ENCODE assay signal across 24 mouse cellular contexts in the genomic region with DNA sequence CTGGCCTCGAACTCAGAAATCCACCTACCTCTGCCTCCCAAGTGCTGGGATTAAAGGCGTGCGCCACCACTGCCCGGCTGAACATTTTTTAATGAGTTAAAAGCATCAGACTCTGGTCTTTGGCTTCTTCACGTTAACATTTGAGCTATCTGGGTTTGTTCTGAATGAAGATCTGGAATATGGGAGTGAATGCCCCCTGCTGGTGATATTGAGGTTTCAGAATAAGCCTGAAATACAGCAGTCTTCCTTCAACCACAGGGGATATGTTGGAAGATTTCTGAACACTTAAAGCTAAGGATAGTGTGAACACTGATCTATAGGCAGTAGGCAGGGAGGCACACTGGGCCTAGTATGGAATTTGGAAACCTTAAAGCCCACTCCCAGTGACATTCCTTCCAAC. TPM values are rescaled to one million over a fixed set of nuclear protein-coding genes. Genes with fewer than 3 reads are reported as not detected.
DNase-seq lines count a peak whose midpoint lies in the region; ATAC-seq and TF ChIP-seq lines count a peak whose summit lies in the region.
"Had no signal": no experiment of that assay in that cellular context is flagged by ENCODE, and none has a peak within 500 bp of the region (broad histone marks: within the 10 kb centered on the region; RNA-seq: fewer than 3 reads in every experiment).

No protein-coding gene starts in this region.

- 0 out of 2 replicates have a peak, but pooled peaks have one; percentile 7 for TF ChIP-seq CTCF in liver, adult 2 months (IDR thresholded peaks at IDR 0.05; ENCODE audit: low read depth, low read length)

- WGBS in liver, adult 2 months = 77% methylated on average over 5 of the region's 5 CpGs

- no peaks in the 10 kb centered on the region for H3K4me1 ChIP-seq in liver, adult 2 months (ENCODE audit: control insufficient read depth, insufficient read depth, low read length)
- H3K4me1 ChIP-seq: embryonic facial prominence, embryonic 15.5 days; forebrain, embryonic 12.5 days; limb, embryonic 15.5 days had no signal

- H3K36me3 ChIP-seq in liver, adult 2 months (ENCODE audit: control insufficient read depth, insufficient read depth, low read length) = peaks cover 70% of the 10 kb centered on the region

- no peaks in the 10 kb centered on the region for H3K79me2 ChIP-seq in liver, adult 2 months (ENCODE audit: control insufficient read depth, insufficient read depth, low read length)

- TF ChIP-seq POLR2A in liver, adult 2 months (IDR thresholded peaks at IDR 0.05; ENCODE audit: extremely low read depth, insufficient read depth, low read length) = no peak

- no peak overlapping the region for H3K4me3 ChIP-seq in liver, adult 2 months (ENCODE audit: insufficient read depth, low read depth, low read length)
- H3K4me3 ChIP-seq: embryonic facial prominence, embryonic 15.5 days; forebrain, embryonic 12.5 days; limb, embryonic 15.5 days had no signal

- H3K27me3 ChIP-seq in liver, adult 2 months (ENCODE audit: control insufficient read depth, insufficient read depth, low read length) = no peaks in the 10 kb centered on the region
- H3K27me3 ChIP-seq: embryonic facial prominence, embryonic 15.5 days; forebrain, embryonic 12.5 days; limb, embryonic 15.5 days had no signal

- no peak overlapping the region for H3K9ac ChIP-seq in liver, adult 2 months (ENCODE audit: low read depth, low read length)
- H3K9ac ChIP-seq: embryonic facial prominence, embryonic 15.5 days; forebrain, embryonic 12.5 days; limb, embryonic 15.5 days had no signal

- no peak overlapping the region for H3K27ac ChIP-seq in liver, adult 2 months (replicated peaks; ENCODE audit: insufficient read depth, low read depth, low read length)
- H3K27ac ChIP-seq: embryonic facial prominence, embryonic 15.5 days; forebrain, embryonic 12.5 days; limb, embryonic 15.5 days had no signal

- 0 out of 2 replicates have a peak, but pooled peaks have one; percentile 29 for ATAC-seq in common myeloid progenitor, adult 5-6 weeks (replicated peaks; ENCODE audit: low read depth, poor library complexity, severe bottlenecking)
- ATAC-seq: activated CD4-positive, CD25-positive, alpha-beta regulatory T cell, adult 4 months had no signal

- DNase-seq in embryo, embryonic 10.5 days (ENCODE audit: low spot score) = peak; percentile 14
- DNase-seq in embryo, embryonic 10 days (ENCODE audit: low spot score) = no peak
- no peak for DNase-seq in liver, adult 2 months (ENCODE audit: extremely low read depth, low read depth, low spot score)
- DNase-seq in liver = no peak
- DNase-seq in 3T3-L1 (ENCODE audit: low read depth, low spot score) = peak; percentile 56
- no peak for DNase-seq in spleen, postnatal 10 days (ENCODE audit: low spot score in 2 of 2)
- no peak for DNase-seq in adrenal gland, postnatal 4 days (ENCODE audit: low spot score in 2 of 2)
- DNase-seq: cerebellum, adult 11 months; gastrocnemius, postnatal 10 days; kidney, adult 2 months; right cerebral cortex, postnatal 14 days; thymus, postnatal 4 days had no signal

RNA-seq across cellular contexts. Expression of a gene that starts 12.0 kb away (rescaled TPM):
- 472 and 496 TPM in 2 replicates for total RNA-seq in liver, adult 2 months (2014; rRNA removed)
- polyA plus RNA-seq in liver, adult 2 months (2012; rRNA removed) = 134 and 154 TPM in 2 replicates
- total RNA-seq in common myeloid progenitor, adult 5-6 weeks (2017) = 203 and 235 TPM in 2 replicates
- total RNA-seq in adrenal gland, postnatal 4 days (2021) = 100 to 1,000 TPM; 189 to 231 TPM

RNA-seq across cellular contexts. Expression of a gene that starts 22.1 kb away (rescaled TPM):
- 0.83 and 1.3 TPM in 2 replicates for total RNA-seq in liver, adult 2 months (2014; rRNA removed)
- 0.29 and 0.40 TPM in 2 replicates for polyA plus RNA-seq in liver, adult 2 months (2012; rRNA removed)
- total RNA-seq in common myeloid progenitor, adult 5-6 weeks (2017) = 8.5 and 9.4 TPM in 2 replicates
- total RNA-seq in adrenal gland, postnatal 4 days (2021) = 10 to 100 TPM; 14.5 to 16.1 TPM

RNA-seq across cellular contexts. Expression of a gene that starts 55.9 kb away (rescaled TPM):
- 1.9 and 2.4 TPM in 2 replicates for total RNA-seq in liver, adult 2 months (2014; rRNA removed)
- polyA plus RNA-seq in liver, adult 2 months (2012; rRNA removed) = 0.19 and 0.71 TPM in 2 replicates
- total RNA-seq in common myeloid progenitor, adult 5-6 weeks (2017) = 0.05 and 0.97 TPM in 2 replicates
- total RNA-seq in adrenal gland, postnatal 4 days (2021) = 1 to 10 TPM; 2.1 to 2.4 TPM
- total RNA-seq: ES-E14 had no signal

RNA-seq across cellular contexts. Expression of a gene that starts 56.3 kb away (rescaled TPM):
- total RNA-seq in liver, adult 2 months (2014; rRNA removed) = not detected in 2 replicates
- not detected in 2 replicates for polyA plus RNA-seq in liver, adult 2 months (2012; rRNA removed)
- not detected in 2 replicates for total RNA-seq in common myeloid progenitor, adult 5-6 weeks (2017)
- under 1 TPM in 1 of 2 experiments, not detected in 1; 0.14 TPM for total RNA-seq in adrenal gland, postnatal 4 days (2021)
- total RNA-seq: left cerebral cortex, postnatal 10 days; monocyte, adult 5-6 weeks; neutrophil, adult 5-6 weeks had no signal
- polyA plus RNA-seq: activated CD4-positive, CD25-positive, alpha-beta regulatory T cell, adult 4 months; embryonic facial prominence, embryonic 15.5 days; forebrain, embryonic 12.5 days; heart, embryonic 14.5 days; hindbrain, embryonic 11.5 days; kidney, adult 2 months; large intestine, adult 2 months; limb, embryonic 15.5 days had no signal

Comparison
In these comparisons a context has a peak if more than half of its experiments do, and no peak if none do; other contexts are left out.
1. DNase-seq: peak in embryo, embryonic 10.5 days (single experiment) and 3T3-L1 (single experiment); none in embryo, embryonic 10 days (single experiment), liver, adult 2 months (single experiment), liver (single experiment), spleen, postnatal 10 days (0 of 2) and adrenal gland, postnatal 4 days (0 of 2).